Mouse (Mus musculus): ENCODE measurements around the gene Cdx4.

DNA sequence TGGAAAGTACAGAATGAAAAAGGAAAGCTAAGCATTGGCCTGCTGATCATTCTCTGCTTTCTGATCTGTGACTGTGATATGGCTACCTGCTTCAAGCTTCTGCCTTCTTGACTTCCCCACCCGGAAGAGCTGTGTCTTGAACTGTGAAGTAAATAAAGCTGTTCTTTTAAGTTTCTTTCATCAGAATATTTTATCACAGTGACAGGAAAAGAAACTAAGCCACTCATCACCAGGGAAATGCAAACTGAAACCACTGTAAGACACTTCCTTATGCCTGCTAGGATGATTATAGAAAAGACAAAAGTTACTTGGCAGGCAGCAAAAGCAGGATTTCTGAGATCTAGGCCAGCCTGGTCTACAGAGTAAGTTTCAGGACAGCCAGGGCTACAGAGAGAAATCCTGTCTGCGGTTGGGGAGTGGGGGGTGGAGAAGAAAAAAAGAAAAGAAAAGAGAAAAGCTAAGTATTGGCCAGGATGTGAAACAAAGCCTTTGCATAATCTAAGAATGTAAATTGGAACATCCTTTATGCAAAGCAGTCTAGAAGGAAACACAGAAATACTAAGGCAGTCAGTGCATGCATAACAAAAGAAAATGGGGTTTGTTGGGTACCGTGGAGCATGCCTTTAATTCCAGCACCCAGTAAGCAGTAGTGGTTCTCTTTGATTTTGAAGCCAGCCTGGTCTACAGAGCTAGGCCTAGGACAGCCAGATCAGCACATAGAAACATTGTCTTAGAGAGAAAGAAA lies 20.3 kb downstream of the Cdx4 start:
- no peak for TF ChIP-seq POLR2A (IDR thresholded peaks at IDR 0.05; ENCODE audit: insufficient read depth, low read length)
- no peak for TF ChIP-seq CTCF (IDR thresholded peaks at IDR 0.05; ENCODE audit: low read depth, low read length)
- no peak for TF ChIP-seq EP300 (IDR thresholded peaks at IDR 0.05; ENCODE audit: insufficient read depth, low read depth, low read length)

All from ES-Bruce4 (cell line).